Mouse (Mus musculus) ovary, adult 18-20 months (tissue): ENCODE measurements at regions not wholly inside any gene's neighbourhood (a gene's known extent, or its start where the extent isn't known, plus 50 kb on each side); places are given as distances from the start of the nearest gene placed in this dataset.
A peak's percentile ranks its signal among the peaks of the same experiment; 100 is the strongest.

Experiments used
- DNase-seq: peaks from one replicate; pipeline ENCODE4 v3.0.0; 2022; ENCODE audit warnings: low spot score, mixed read lengths

GRCm38 (mm10) chr11:64579826-64580225, 143.4 kb upstream of the F930015N05Rik start:
- peak; percentile 13 for DNase-seq

- DNase-seq: no peak
These were observed 149.6 kb upstream of the F930015N05Rik start for GRCm38 (mm10) chr11:64586056-64586455.

- DNase-seq: no peak
These were observed 150.7 kb upstream of the F930015N05Rik start for GRCm38 (mm10) chr11:64587034-64587710.

GRCm38 (mm10) chr11:64587751-64588600, 151.5 kb upstream of the F930015N05Rik start:
- DNase-seq: no peak

- DNase-seq: no peak
These were observed 152.1 kb upstream of the F930015N05Rik start for GRCm38 (mm10) chr11:64588601-64588989.

- no peak for DNase-seq
These were observed 152.6 kb upstream of the F930015N05Rik start for GRCm38 (mm10) chr11:64589026-64589425.

GRCm38 (mm10) chr11:64590091-64590490, 153.6 kb upstream of the F930015N05Rik start:
- DNase-seq: no peak

- DNase-seq: no peak
These were observed 155.8 kb upstream of the F930015N05Rik start for GRCm38 (mm10) chr11:64592253-64592652.

GRCm38 (mm10) chr11:64597305-64597704, 160.9 kb upstream of the F930015N05Rik start:
- DNase-seq: no peak

GRCm38 (mm10) chr11:64599178-64599577, 162.7 kb upstream of the F930015N05Rik start:
- DNase-seq: peak; percentile 9

- DNase-seq: peak; percentile 41
These were observed 164.0 kb upstream of the F930015N05Rik start for GRCm38 (mm10) chr11:64600201-64601102.

- no peak for DNase-seq
These were observed 172.6 kb upstream of the F930015N05Rik start for GRCm38 (mm10) chr11:64609043-64609442.

GRCm38 (mm10) chr11:64610724-64611123, 174.3 kb upstream of the F930015N05Rik start:
- DNase-seq: no peak

GRCm38 (mm10) chr11:64615140-64615539, 178.7 kb upstream of the F930015N05Rik start:
- no peak for DNase-seq

GRCm38 (mm10) chr11:64618631-64619385, 182.4 kb upstream of the F930015N05Rik start:
- DNase-seq: no peak

GRCm38 (mm10) chr11:64627180-64627579, 190.7 kb upstream of the F930015N05Rik start:
- no peak for DNase-seq

- no peak for DNase-seq
These were observed 204.5 kb upstream of the F930015N05Rik start for GRCm38 (mm10) chr11:64640947-64641346.

GRCm38 (mm10) chr11:64643171-64643570, 206.7 kb upstream of the F930015N05Rik start:
- DNase-seq: no peak

GRCm38 (mm10) chr11:64647938-64648337, 211.5 kb upstream of the F930015N05Rik start:
- no peak for DNase-seq

- DNase-seq: no peak
These were observed 214.3 kb upstream of the F930015N05Rik start for GRCm38 (mm10) chr11:64650571-64651282.

- DNase-seq: no peak
These were observed 216.4 kb upstream of the F930015N05Rik start for GRCm38 (mm10) chr11:64652811-64653210.
